Mouse (Mus musculus): ENCODE data around the gene Cc2d2a.

DNA sequence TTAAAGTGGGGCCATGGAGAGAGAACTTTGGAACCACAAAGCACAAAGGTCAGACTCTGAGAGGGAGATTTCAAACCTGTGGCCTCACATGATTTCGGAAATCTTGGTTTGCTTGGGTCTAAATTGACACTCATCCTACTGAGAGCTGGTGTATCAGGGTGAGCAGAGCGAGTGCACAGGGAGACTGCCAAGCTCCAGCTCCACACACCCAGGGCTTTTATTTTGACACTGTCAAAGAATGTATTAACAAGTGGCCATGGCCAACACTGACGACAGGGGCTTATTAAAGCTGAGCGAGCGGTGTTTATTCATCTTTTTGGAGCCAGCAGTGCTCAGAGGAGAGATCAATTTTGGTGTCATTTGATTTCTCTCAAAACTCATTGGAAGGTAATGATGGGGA is 3.0 kb downstream of the Cc2d2a start:
- TF ChIP-seq CTCF (IDR thresholded peaks at IDR 0.05; ENCODE audit: insufficient read depth, low read length): no peak
- TF ChIP-seq POLR2A (IDR thresholded peaks at IDR 0.05; ENCODE audit: borderline replicate concordance, extremely low read depth, low read depth, low read length): no peak

Data from lung, adult 2 months (tissue).